Mouse (Mus musculus): Measurements from ENCODE around the gene Slc22a14. TPM values are rescaled to one million over a fixed set of nuclear protein-coding genes. Genes with fewer than 3 reads are reported as not detected.

The Slc22a14 gene
- total and polyA plus RNA-seq, 3 experiments: not detected

DNA sequence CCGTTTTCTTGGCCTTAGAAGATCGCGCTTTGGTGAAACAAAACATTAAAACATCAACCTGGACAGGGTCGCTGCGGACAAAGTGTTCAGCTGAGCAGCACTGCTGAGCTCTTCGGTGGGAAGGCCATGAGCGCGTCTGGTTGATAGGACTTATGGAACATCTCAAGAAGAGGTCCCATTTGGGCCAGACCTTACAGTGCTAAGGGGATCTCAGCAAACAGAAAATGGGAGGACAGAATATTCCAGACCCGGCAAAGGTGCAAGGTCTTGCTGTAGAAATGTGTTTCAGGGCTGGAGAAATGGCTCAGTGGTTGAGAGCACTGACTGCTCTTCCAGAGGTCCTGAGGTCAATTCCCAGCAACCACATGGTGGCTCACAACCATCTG is 42.1 kb downstream of the Slc22a14 start:
- peaks cover 39% of the 10 kb centered on the region for H3K79me2 ChIP-seq (ENCODE audit: control insufficient read depth, insufficient read depth, low read length, poor library complexity)
- peak overlapping the region; percentile 86 for H3K9ac ChIP-seq (ENCODE audit: control insufficient read depth, low read depth, low read length, poor library complexity, severe bottlenecking)
- no peaks in the 10 kb centered on the region for H3K27me3 ChIP-seq (ENCODE audit: control insufficient read depth in 1 of 2, insufficient read depth in 2 of 2, low read length in 2 of 2)
- H3K36me3 ChIP-seq (ENCODE audit: control insufficient read depth in 1 of 2, insufficient read depth in 2 of 2, low read length in 2 of 2): peaks cover 0 to 22% of the 10 kb centered on the region in 2 experiments; a peak in 2 of 4 replicates
- TF ChIP-seq JUND (IDR thresholded peaks at IDR 0.05; ENCODE audit: low read depth, low read length) (no peak), TAL1 (IDR thresholded peaks at IDR 0.05; ENCODE audit: low read length) (no peak), ZKSCAN1 (IDR thresholded peaks at IDR 0.05; ENCODE audit: low read depth, low read length) (no peak), MAFK (IDR thresholded peaks at IDR 0.05; ENCODE audit: borderline replicate concordance, low read depth, low read length) (no peak), TCF12 (IDR thresholded peaks at IDR 0.05; ENCODE audit: low read depth, low read length) (no peak), ZMIZ1 (IDR thresholded peaks at IDR 0.05; ENCODE audit: low read depth, low read length) (no peak), NRF1 (IDR thresholded peaks at IDR 0.05; ENCODE audit: insufficient read depth, low read depth, low read length, poor library complexity, severe bottlenecking) (no peak), USF1 (IDR thresholded peaks at IDR 0.05; ENCODE audit: low read depth, low read length) (no peak), POLR2AphosphoS2 (IDR thresholded peaks at IDR 0.05; ENCODE audit: low read length) (no peak), EP300 (IDR thresholded peaks at IDR 0.05; ENCODE audit: low read depth in 1 of 2, low read length in 2 of 2) (no peak), POLR2A (IDR thresholded peaks at IDR 0.05; ENCODE audit: control insufficient read depth in 1 of 2, insufficient read depth in 1 of 2, low read depth in 1 of 2, low read length in 2 of 2, poor library complexity in 1 of 2) (no peak), CHD1 (IDR thresholded peaks at IDR 0.05; ENCODE audit: low read depth, low read length) (no peak), MYB (IDR thresholded peaks at IDR 0.05; ENCODE audit: low read depth, low read length) (no peak), MXI1 (IDR thresholded peaks at IDR 0.05; ENCODE audit: low read depth, low read length) (no peak), MEF2A (IDR thresholded peaks at IDR 0.05; ENCODE audit: extremely low read depth, insufficient replicate concordance, low read depth, low read length, poor library complexity, severe bottlenecking) (no peak), NELFE (IDR thresholded peaks at IDR 0.05; ENCODE audit: low read depth, low read length) (no peak), USF2 (IDR thresholded peaks at IDR 0.05; ENCODE audit: borderline replicate concordance in 1 of 2, insufficient read depth in 1 of 2, low read depth in 1 of 2, low read length in 2 of 2) (no peak)
- no peak for DNase-seq (ENCODE audit: low read depth, low spot score)
- no peaks in the 10 kb centered on the region for H3K9me3 ChIP-seq (replicated peaks; ENCODE audit: insufficient read depth, low read length)
- H3K27ac ChIP-seq (ENCODE audit: control insufficient read depth, low read depth, low read length): peak overlapping the region; percentile 96
- peaks cover 9 to 16% of the 10 kb centered on the region in 2 experiments for H3K4me1 ChIP-seq (ENCODE audit: control insufficient read depth in 1 of 2, insufficient read depth in 2 of 2, low read length in 2 of 2)
- peak overlapping the region; percentile 76 to 80 for H3K4me3 ChIP-seq (ENCODE audit: control insufficient read depth in 1 of 2, insufficient read depth in 1 of 2, low read depth in 2 of 2, low read length in 2 of 2)

DNA sequence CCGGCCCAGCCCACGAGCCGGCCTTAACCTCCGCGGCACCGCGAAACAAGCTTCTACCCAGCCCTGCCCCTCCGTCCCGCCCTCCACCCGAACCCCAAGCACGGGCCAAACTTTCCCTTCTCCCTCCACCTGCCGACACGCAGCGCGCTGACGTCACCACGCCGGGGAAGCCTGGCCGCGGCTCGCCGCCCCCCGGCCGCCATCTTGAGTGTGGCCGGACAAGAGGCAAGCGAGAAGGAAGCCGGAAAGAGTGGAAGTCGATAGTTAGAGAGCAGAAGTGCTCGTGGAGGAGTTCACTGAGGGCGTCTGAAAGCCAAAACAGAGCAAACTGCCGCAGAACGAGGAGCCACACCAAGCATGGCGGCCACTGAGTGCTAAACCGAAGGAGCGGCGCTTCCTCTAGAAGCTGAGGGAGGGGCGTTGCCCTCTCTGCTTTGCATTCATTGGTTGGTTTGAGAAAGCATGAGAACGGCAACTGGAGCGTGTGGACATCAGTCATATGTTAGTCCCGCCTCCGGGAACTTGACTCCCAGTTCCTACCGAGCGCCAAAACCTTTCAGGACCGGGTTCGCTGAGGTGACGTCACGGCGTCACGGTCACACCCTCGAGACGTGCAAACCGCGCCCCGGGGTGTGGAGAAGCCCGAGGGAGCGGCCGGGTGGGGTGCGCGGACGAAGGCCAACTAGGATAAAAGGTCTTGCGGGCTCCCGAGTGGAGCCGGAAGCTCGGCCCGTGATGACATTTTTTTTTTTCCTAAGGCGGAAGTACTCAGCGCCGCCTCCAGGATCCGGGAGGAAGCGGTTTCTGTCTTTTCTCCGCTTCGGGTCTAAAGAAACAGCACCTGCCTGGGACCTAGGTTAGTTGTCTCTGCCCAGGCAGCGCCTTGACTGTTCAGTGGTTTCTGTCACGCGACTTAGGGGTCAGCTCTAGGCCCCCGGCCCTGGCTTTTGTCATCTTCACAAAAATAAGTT is 42.8 kb downstream of the Slc22a14 start, which contains the start of gene Oxsr1:
Gene Oxsr1 (minus strand): TSS at position 139 of the 971 bp plus-strand sequence.
- peak; percentile 100 for DNase-seq (ENCODE audit: low read depth, low spot score)
- H3K4me3 ChIP-seq (ENCODE audit: control insufficient read depth in 1 of 2, insufficient read depth in 1 of 2, low read depth in 2 of 2, low read length in 2 of 2): peak within 1 kb of the TSS; percentile 76 to 84
- TF ChIP-seq GATA1 (IDR thresholded peaks at IDR 0.05; ENCODE audit: low read depth, low read length) (no peak), CHD2 (IDR thresholded peaks at IDR 0.05; ENCODE audit: low read length) (peak; percentile 74), MEF2A (IDR thresholded peaks at IDR 0.05; ENCODE audit: extremely low read depth, insufficient replicate concordance, low read depth, low read length, poor library complexity, severe bottlenecking) (0 out of 2 replicates have a peak, but pooled peaks have one; percentile 14), E2F4 (IDR thresholded peaks at IDR 0.05; ENCODE audit: borderline replicate concordance, low read depth, low read length) (peak; percentile 59; the same call in 1 of the 2 replicates), BHLHE40 (IDR thresholded peaks at IDR 0.05; ENCODE audit: borderline replicate concordance, low read depth, low read length) (peak; percentile 85), CTCF (IDR thresholded peaks at IDR 0.05 in 2 of 3, conservative IDR thresholded peaks at IDR 0.05 in 1 of 3; ENCODE audit: control insufficient read depth in 1 of 3, insufficient read depth in 1 of 3, low read depth in 2 of 3, low read length in 3 of 3, poor library complexity in 1 of 3, severe bottlenecking in 1 of 3) (peak in 2 of 3 experiments; percentile 28 to 44; a peak in 4 of 6 replicates), UBTF (IDR thresholded peaks at IDR 0.05; ENCODE audit: borderline replicate concordance, insufficient read depth, low read depth, low read length) (no peak), MAZ (IDR thresholded peaks at IDR 0.05; ENCODE audit: low read depth, low read length) (peak; percentile 83), MAX (IDR thresholded peaks at IDR 0.05; ENCODE audit: low read length) (peak; percentile 66), HCFC1 (IDR thresholded peaks at IDR 0.05; ENCODE audit: low read depth, low read length) (peak; percentile 93), JUND (IDR thresholded peaks at IDR 0.05; ENCODE audit: low read depth, low read length) (no peak), ELF1 (IDR thresholded peaks at IDR 0.05; ENCODE audit: low read depth, low read length) (peak; percentile 81), MXI1 (IDR thresholded peaks at IDR 0.05; ENCODE audit: low read depth, low read length) (peak; percentile 66), ZMIZ1 (IDR thresholded peaks at IDR 0.05; ENCODE audit: low read depth, low read length) (peak; percentile 76; the same call in 1 of the 2 replicates), MYC (IDR thresholded peaks at IDR 0.05; ENCODE audit: low read depth, low read length) (peak; percentile 14)

More for the DNA sequence above, 42.8 kb downstream of the Slc22a14 start, which contains the start of gene Oxsr1:
- no peaks in the 10 kb centered on the region for H3K27me3 ChIP-seq (ENCODE audit: control insufficient read depth in 1 of 2, insufficient read depth in 2 of 2, low read length in 2 of 2)
- peaks cover 0 to 15% of the 10 kb centered on the region in 2 experiments; a peak in 2 of 4 replicates for H3K36me3 ChIP-seq (ENCODE audit: control insufficient read depth in 1 of 2, insufficient read depth in 2 of 2, low read length in 2 of 2)
- peaks cover 4 to 10% of the 10 kb centered on the region in 2 experiments for H3K4me1 ChIP-seq (ENCODE audit: control insufficient read depth in 1 of 2, insufficient read depth in 2 of 2, low read length in 2 of 2)
- peak within 1 kb of the TSS; percentile 97 for H3K27ac ChIP-seq (ENCODE audit: control insufficient read depth, low read depth, low read length)
- H3K9ac ChIP-seq (ENCODE audit: control insufficient read depth, low read depth, low read length, poor library complexity, severe bottlenecking): peak within 1 kb of the TSS; percentile 95
- no peaks in the 10 kb centered on the region for H3K9me3 ChIP-seq (replicated peaks; ENCODE audit: insufficient read depth, low read length)
- peaks cover 41% of the 10 kb centered on the region for H3K79me2 ChIP-seq (ENCODE audit: control insufficient read depth, insufficient read depth, low read length, poor library complexity)
